Mouse (Mus musculus) megakaryocyte, embryonic 14.5 days (primary cell): ENCODE data around the gene Tbc1d22a.

Source experiments
- FLI1 ChIP-seq: IDR thresholded peaks from 2 replicates; pipeline ENCODE4 v1.6.1; 2012; ENCODE audit warnings: low read length, inconsistent platforms, mixed read lengths
- GATA1 ChIP-seq: IDR thresholded peaks from 3 replicates; pipeline ENCODE4 v1.6.1; 2012; ENCODE audit warnings: mixed read lengths, low read length, inconsistent platforms, borderline replicate concordance

DNA sequence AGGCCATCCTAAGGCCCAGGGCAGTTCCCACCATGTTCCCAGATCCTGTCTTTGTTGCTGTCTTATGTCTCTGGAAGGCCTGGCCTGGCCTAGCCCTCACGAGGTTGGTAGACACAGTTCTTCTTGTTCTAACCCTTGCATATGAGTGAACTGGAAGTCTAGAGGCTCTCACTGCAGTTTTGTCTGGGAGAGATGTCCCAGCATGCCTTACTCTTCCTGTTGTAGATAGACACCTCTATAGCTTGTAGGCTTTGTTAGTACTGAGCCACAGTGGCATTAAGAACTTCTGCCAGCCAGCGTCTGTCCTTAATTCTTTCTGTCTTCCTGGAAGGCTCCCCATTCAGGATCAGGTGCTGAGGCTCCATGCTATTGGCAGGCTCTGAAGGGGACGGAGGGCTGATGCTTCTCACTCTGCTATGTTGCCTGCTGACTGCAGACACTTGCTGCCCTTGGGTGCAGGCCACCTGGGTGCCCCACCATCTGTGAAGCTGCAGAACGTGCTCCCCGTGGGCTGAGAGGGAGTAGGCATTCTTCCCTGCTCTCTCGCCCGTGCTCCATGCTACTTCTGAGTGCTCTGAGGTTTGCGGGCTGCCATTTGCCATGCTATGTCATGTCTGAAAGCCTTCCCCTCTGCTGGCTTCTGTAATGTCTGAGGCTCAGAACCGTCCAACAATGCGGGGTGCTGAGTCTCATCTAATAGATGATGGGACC, 150.8 kb downstream of the Tbc1d22a start:
- TF ChIP-seq GATA1 (no peak), FLI1 (no peak)
